Mouse (Mus musculus) C2C12 (cell line): ENCODE results near the gene Tssk4.

Source experiments
- CEBPB ChIP-seq: IDR thresholded peaks from one replicate; pipeline ENCODE4 v1.6.1; 2011; ENCODE audit warnings: low read depth, mild to moderate bottlenecking, control low read depth, moderate library complexity
- CTCF ChIP-seq: IDR thresholded peaks from one replicate; pipeline ENCODE4 v1.5.1; 2011; ENCODE audit not compliant: control insufficient read depth, insufficient read depth, insufficient read length
- FOSL1 ChIP-seq: IDR thresholded peaks from one replicate; pipeline ENCODE4 v1.8.0; 2011; ENCODE audit warnings: mild to moderate bottlenecking, low read length; ENCODE audit not compliant: poor library complexity, insufficient read depth, severe bottlenecking
- MAX ChIP-seq: IDR thresholded peaks from one replicate; pipeline ENCODE4 v1.6.1; 2011; ENCODE audit warnings: mild to moderate bottlenecking, control low read depth
- MYOG ChIP-seq: IDR thresholded peaks from one replicate; pipeline ENCODE4 v1.6.1; 2011; ENCODE audit not compliant: control insufficient read depth, insufficient read length; ENCODE audit errors: extremely low read depth
- USF1 ChIP-seq: IDR thresholded peaks from one replicate; pipeline ENCODE4 v1.6.1; 2011; ENCODE audit warnings: low read depth, mild to moderate bottlenecking, control low read depth, moderate library complexity

DNA sequence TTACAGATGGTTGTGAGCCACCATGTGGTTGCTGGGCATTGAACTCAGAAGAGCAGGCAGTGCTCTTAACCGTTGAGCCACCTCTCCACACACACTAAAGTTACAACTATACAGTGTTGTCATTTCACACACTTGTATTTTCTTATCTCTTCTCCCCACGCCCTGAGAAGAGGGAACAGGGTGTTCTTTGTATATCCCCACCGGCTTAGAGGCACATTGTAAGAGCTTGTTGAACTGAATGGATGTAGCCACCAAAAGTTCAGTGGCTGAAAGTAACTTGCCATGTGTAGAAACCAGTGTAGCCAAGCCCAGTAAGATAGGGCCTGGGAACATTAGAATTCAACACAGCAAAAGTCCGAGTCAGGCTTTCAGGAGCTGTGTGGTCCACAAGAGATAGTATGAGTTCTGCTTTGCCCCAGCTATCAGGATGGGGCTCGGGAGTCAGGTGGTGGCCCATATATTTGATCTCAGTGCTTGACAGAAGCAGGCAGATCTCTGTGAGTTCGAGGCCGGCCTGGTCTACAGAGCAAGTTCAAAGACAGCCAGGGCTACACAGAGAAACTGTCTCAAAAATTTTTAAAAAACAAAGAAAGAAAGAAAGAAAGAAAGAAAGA, 35.3 kb upstream of the Tssk4 start:
- TF ChIP-seq CTCF = no peak
- no peak for TF ChIP-seq CEBPB
- TF ChIP-seq MAX = no peak
- no peak for TF ChIP-seq USF1
- no peak for TF ChIP-seq FOSL1
- TF ChIP-seq MYOG = no peak
